Mouse (Mus musculus): Measurements from ENCODE around the gene Prc1.

DNA sequence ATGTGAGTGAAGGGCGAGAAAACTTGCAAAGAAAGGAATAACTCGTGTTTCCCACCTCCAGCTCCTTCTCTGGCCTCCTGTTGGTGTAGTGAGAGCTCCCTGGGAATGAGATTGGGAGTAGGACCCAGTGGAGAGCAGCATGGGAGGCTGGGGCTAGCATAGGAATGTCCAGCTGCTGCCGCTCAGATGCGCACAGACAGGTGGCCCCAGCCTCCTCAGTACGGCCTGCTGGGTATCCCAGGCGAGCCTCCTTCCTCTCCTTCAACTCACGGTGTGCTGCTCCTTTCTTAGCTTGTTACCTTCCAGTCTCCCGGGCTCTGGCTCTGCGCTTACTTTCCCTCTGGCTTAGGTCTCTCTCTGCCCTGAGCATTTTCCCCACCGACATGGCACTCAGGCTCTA is 14.2 kb upstream of the Prc1 start:
- TF ChIP-seq CTCF (IDR thresholded peaks at IDR 0.05; ENCODE audit: borderline replicate concordance, extremely low read depth, insufficient read depth, insufficient read length) (no peak), POLR2A (IDR thresholded peaks at IDR 0.05; ENCODE audit: borderline replicate concordance, extremely low read depth, insufficient read depth, insufficient read length, poor library complexity, severe bottlenecking) (no peak)
